Mouse (Mus musculus) 3T3-L1 (cell line): Measurements from ENCODE around the gene Rspo1.

Source experiments
- DNase-seq: peaks from one replicate; pipeline ENCODE4 v3.0.0-alpha.2; 2015; ENCODE audit warnings: low read depth, low spot score

Rspo1 gene

DNA sequence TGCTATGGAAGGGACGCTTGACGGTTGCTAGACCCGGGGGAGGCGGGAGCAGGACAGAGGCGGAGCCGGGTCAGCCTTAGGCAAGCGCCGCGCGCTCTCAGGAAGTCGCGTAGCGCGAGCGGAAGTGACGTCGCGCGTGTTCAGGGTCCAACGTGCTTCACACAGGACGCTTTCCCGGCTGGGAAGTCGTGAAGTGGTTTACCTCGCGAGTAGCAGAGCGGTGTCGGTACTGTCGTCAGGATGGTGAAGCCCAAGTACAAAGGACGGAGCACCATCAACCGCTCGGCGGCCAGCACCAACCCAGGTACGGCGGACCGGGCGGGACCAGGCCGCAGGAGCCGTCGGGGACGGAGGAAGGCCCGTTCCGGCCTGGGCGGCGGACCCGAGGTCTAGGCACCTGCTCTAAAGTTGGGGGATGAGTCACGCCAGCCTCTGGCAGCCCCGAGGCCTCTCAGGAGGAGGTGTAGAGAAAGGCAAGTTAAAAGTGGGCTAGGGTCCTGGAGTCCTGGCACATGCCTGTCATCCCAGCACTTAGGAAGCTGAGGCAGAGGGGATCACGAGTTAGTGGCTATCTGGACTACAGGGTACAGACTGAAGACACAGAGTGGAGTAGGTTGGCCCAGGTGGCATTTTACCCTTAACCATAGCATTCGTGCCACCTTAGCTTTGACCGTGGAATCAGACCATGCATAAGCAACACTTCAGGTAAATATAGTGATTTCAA, 43.8 kb downstream of the Rspo1 start:
- DNase-seq: peak; percentile 95

DNA sequence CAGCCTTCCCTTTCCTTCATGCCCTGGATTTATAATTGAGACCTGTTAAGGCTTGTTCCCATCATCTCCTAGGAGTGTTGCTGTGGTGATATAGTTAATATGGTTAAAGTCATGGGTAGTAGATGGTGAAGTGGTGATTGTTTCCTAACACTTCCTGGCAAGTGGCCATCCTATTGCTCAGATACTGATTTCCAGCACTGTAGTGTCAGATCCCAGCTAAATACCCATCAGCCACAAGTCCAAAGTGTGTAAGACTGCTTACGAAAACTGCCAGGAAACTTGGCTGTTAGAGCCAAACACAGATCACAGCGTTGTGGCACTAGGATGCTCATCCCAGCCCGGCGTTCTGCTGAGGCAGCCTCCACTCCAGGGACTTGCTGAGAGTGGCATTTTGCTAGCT, 48.1 kb downstream of the Rspo1 start:
- DNase-seq: no peak

DNA sequence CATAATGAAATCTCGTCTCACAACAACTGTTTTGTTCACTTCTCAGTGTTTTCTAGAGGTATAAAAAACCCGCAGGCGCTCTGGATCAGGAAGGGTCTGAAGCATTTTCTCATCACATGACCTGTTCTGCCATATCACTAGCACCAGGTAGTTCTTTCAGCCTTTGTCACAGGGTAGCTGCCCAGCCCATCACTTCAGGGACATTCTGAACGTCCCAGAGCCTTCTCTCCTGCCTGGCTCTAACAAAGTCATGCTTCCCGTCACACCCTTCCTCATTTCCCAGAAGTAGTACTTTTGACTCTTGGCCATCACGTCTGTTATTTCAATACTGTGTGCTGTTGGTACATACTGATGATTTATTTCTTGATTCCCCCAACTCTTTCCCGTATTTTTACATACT, 58.2 kb downstream of the Rspo1 start:
- DNase-seq: no peak

DNA sequence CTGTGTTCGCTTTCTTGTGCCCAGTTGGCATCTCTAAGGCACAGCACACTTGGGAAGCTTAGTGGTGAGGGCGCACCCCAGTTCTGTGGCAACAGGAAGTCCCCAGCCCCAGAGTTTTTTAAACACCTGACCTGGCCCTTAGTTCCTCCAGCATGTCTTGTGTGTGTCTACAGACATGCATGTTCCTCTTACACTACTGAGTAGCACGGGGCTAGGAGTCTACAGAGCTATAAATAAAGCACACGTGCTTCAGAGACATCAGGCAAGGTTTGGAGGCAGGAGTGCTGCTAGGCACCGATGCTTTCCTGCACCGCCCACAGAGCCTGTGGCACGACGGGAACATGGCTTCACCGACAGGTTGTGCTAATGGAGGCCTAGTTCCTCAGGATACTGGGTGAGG, 69.2 kb downstream of the Rspo1 start:
- DNase-seq: no peak

DNA sequence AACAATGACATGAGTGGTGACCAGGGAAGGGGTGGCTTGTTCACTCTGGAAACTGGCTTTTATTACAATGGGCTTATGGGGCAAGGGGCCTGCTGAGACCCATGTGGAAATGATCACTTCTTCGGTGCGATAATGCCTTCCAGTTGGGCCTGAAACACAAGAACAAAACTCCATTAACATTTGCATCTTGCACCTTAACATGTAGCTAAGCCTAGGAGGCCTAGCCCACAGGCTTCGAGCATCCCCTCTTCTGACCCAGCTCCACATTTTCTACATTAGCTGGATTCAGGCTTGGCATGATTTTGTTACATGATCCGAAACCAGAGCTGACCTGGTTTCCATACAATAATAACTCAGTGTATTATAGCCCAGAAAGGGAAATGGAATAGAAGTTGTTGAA, 70.2 kb downstream of the Rspo1 start:
- DNase-seq: no peak

DNA sequence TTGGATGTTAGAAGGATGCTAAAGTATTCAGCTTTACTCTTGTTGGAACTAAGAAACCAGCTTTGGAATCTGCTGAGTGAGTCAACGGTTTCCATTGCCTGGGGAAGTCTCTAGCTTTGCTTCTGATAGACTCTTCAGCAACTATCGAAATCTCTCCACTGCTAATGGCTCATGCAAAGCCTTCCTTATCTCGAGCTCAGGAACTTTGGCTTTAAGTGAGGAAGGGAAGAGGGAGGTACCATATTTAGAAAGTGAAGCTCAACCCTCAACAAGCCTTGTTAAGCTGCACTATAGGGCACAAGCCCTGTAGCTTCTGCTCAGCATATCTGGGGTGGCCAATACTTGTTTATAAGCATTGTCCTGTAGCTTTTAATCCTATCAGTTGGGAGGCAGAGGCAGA, 71.0 kb downstream of the Rspo1 start:
- DNase-seq: no peak

DNA sequence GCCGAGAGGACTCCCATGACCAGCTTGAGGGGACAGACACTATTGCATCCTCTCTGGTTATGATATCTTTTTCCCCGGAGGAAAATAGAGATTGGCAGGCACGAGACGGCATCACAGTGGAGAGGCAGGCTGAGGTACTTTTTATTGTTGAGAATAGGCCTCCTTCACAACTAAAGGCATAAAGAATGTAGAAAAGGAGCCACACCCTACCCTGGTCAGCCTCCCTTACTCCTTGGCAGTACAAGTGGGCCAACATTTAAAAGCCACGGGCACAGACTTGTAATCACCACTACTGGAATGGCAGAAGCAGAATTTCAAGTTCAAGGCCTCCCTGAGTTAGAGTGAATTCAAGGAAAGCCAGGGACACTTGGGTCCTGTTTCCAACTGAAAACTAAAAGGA, 71.8 kb downstream of the Rspo1 start:
- no peak for DNase-seq
